Mouse (Mus musculus) erythroblast, embryonic 14.5 days (primary cell): ENCODE results near the gene Npas2. TPM values are rescaled to one million over a fixed set of nuclear protein-coding genes. Genes with fewer than 3 reads are reported as not detected.

Experiments used
- H3K27me3 ChIP-seq: 2 replicates; pipeline ENCODE4 v1.6.1; 2012; ENCODE audit warnings: inconsistent platforms; ENCODE audit not compliant: control insufficient read depth
- H3K36me3 ChIP-seq: 2 replicates; pipeline ENCODE4 v1.6.1; 2012; ENCODE audit warnings: mild to moderate bottlenecking, inconsistent platforms; ENCODE audit not compliant: control insufficient read depth
- H3K4me1 ChIP-seq: 2 replicates; pipeline ENCODE4 v1.6.1; 2012; ENCODE audit warnings: inconsistent platforms; ENCODE audit not compliant: control insufficient read depth
- H3K4me3 ChIP-seq: replicated peaks from 2 replicates; pipeline ENCODE3; 2012; ENCODE audit warnings: moderate library complexity, mild to moderate bottlenecking, inconsistent platforms
- H3K9me3 ChIP-seq: 2 replicates; pipeline ENCODE4 v1.6.1; 2012; ENCODE audit warnings: low read length, inconsistent platforms, mixed read lengths; ENCODE audit not compliant: control insufficient read depth
- GATA1 ChIP-seq: IDR thresholded peaks from 2 replicates; pipeline ENCODE4 v1.6.1; 2012; ENCODE audit warnings: low read length, inconsistent platforms, mixed read lengths
- TAL1 ChIP-seq: IDR thresholded peaks from 3 replicates; pipeline ENCODE4 v1.6.1; 2012; ENCODE audit warnings: low read length, inconsistent platforms, mixed read lengths
- polyA plus RNA-seq: library from polyadenylated mRNA; stranded (reverse); fragments of >175 nt; gene quantifications from 2 replicates; pipeline ENCODE4 v1.2.3, GENCODE M21; 2012

Npas2 gene
- polyA plus RNA-seq, 1 experiment = not detected

- TF ChIP-seq TAL1 = no peak
- TF ChIP-seq GATA1 = no peak
- peaks cover 11% of the 10 kb centered on the region for H3K9me3 ChIP-seq
- peaks cover 38% of the 10 kb centered on the region for H3K4me1 ChIP-seq
- H3K36me3 ChIP-seq = peaks cover 46% of the 10 kb centered on the region
- no peak overlapping the region for H3K4me3 ChIP-seq
- no peaks in the 10 kb centered on the region for H3K27me3 ChIP-seq
These were observed 204.8 kb downstream of the Npas2 start for GRCm38 (mm10) chr1:39398284-39398683.

GRCm38 (mm10) chr1:39399228-39399627 lies 205.7 kb downstream of the Npas2 start:
- Histone ChIP-seq H3K4me3 (no peak overlapping the region), H3K27me3 (no peaks in the 10 kb centered on the region), H3K9me3 (peaks cover 11% of the 10 kb centered on the region), H3K36me3 (peaks cover 41% of the 10 kb centered on the region), H3K4me1 (peaks cover 34% of the 10 kb centered on the region)
- TF ChIP-seq GATA1 (no peak), TAL1 (no peak)

GRCm38 (mm10) chr1:39400173-39400572 lies 206.6 kb downstream of the Npas2 start:
- Histone ChIP-seq H3K9me3 (peaks cover 11% of the 10 kb centered on the region), H3K4me1 (peaks cover 27% of the 10 kb centered on the region), H3K36me3 (peaks cover 44% of the 10 kb centered on the region), H3K4me3 (no peak overlapping the region), H3K27me3 (no peaks in the 10 kb centered on the region)
- TF ChIP-seq TAL1 = no peak

GRCm38 (mm10) chr1:39407108-39407507 lies 213.6 kb downstream of the Npas2 start:
- Histone ChIP-seq H3K9me3 (no peaks in the 10 kb centered on the region), H3K27me3 (no peaks in the 10 kb centered on the region), H3K36me3 (peaks cover 15% of the 10 kb centered on the region), H3K4me1 (peaks cover 10% of the 10 kb centered on the region), H3K4me3 (no peak overlapping the region)
- TF ChIP-seq TAL1 = no peak
- TF ChIP-seq GATA1 = no peak

GRCm38 (mm10) chr1:39408123-39408522 lies 214.6 kb downstream of the Npas2 start:
- peaks cover 12% of the 10 kb centered on the region for H3K4me1 ChIP-seq
- TF ChIP-seq GATA1 (no peak), TAL1 (no peak)
- no peaks in the 10 kb centered on the region for H3K27me3 ChIP-seq
- no peak overlapping the region for H3K4me3 ChIP-seq
- peaks cover 6% of the 10 kb centered on the region for H3K36me3 ChIP-seq
- no peaks in the 10 kb centered on the region for H3K9me3 ChIP-seq

- TF ChIP-seq GATA1 = no peak
- TF ChIP-seq TAL1 = no peak
- Histone ChIP-seq H3K27me3 (no peaks in the 10 kb centered on the region), H3K9me3 (no peaks in the 10 kb centered on the region), H3K4me3 (no peak overlapping the region), H3K4me1 (peaks cover 10% of the 10 kb centered on the region), H3K36me3 (peaks cover 6% of the 10 kb centered on the region)
These were observed 215.1 kb downstream of the Npas2 start for GRCm38 (mm10) chr1:39408668-39409067.

GRCm38 (mm10) chr1:39410085-39410821 lies 216.7 kb downstream of the Npas2 start:
- peaks cover 5% of the 10 kb centered on the region for H3K36me3 ChIP-seq
- H3K4me1 ChIP-seq = peaks cover 6% of the 10 kb centered on the region
- H3K9me3 ChIP-seq = peaks cover 8% of the 10 kb centered on the region
- no peaks in the 10 kb centered on the region for H3K27me3 ChIP-seq
- H3K4me3 ChIP-seq = no peak overlapping the region
- no peak for TF ChIP-seq TAL1
- TF ChIP-seq GATA1 = no peak

Other genes with a start within 250 kb of the Npas2 start
- 0.99 and 1.4 TPM in 2 replicates for gene Pdcl3, start 208.1 kb upstream of the Npas2 start, polyA plus RNA-seq
- 18.9 and 23.5 TPM in 2 replicates for gene Rpl31, start 174.1 kb downstream of the Npas2 start, polyA plus RNA-seq